ENCODE assay signal across 8 mouse cellular contexts in the genomic region with DNA sequence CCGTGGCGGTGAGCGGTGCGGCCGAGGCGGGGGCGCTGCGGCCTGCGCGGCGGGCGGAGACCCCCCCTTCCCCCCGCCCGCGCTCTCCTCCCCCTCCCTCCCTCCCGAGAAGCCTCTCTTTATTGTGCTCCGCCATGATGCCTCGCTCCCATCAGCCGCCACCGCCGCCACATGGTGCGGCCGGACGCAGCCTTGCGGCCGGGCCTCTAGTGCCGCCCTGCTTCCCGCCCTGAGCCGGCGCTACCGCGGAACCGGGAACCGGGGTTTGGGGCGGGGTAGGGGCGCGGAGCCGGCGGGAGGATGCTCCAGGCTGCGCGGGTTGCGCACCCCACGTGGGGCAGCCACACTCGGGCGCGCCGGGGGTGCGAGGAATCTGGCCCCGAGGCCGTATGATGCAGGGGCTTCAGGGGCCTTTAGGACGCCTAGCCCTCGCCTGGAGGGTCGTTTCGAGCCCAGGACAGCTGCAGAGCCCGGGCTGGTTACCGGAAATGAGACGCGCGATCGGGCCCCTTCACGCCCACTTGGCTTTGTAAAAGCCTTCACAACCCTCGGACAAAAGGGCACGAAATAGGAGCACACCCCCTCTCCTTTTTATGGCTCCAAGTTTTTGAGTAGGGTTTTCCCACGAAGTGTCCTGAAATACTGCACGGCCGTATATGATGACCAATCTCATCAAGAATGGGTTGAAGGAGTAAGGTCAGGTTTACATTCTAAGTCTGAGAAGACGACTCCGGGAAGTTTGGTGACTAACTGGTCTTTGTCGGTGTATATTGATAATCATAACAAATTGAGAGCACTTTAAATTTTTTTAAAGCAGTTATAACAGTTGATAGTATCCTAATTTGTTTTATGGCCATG. TPM values are rescaled to one million over a fixed set of nuclear protein-coding genes. Genes with fewer than 3 reads are reported as not detected.
DNase-seq lines count a peak whose midpoint lies in the region; ATAC-seq and TF ChIP-seq lines count a peak whose summit lies in the region.

No protein-coding gene starts in this region.

- peak overlapping the region; percentile 100 for H3K27ac ChIP-seq in embryonic facial prominence, embryonic 12.5 days
- H3K27ac ChIP-seq in macrophage: peak overlapping the region; percentile 17; the same call in 1 of the 2 replicates
- H3K27ac ChIP-seq in spleen, adult 2 months (ENCODE audit: insufficient read depth, low read length): peak overlapping the region; percentile 96

- TF ChIP-seq CTCF in spleen, adult 2 months (IDR thresholded peaks at IDR 0.05; ENCODE audit: extremely low read depth, insufficient read depth, insufficient read length, insufficient replicate concordance): no peak

- H3K4me3 ChIP-seq in embryonic facial prominence, embryonic 12.5 days: peak overlapping the region; percentile 100
- peak overlapping the region; percentile 61 for H3K4me3 ChIP-seq in macrophage (ENCODE audit: inconsistent target)
- H3K4me3 ChIP-seq in spleen, adult 2 months (ENCODE audit: extremely low read depth, insufficient read depth, insufficient read length): peak overlapping the region; percentile 96

- H3K9ac ChIP-seq in embryonic facial prominence, embryonic 12.5 days: peak overlapping the region; percentile 100

- peak overlapping the region; percentile 67 for H3K4me2 ChIP-seq in embryonic facial prominence, embryonic 12.5 days (replicated peaks)

- H3K9me3 ChIP-seq in embryonic facial prominence, embryonic 12.5 days: no peaks in the 10 kb centered on the region

- peaks cover 33% of the 10 kb centered on the region for H3K4me1 ChIP-seq in embryonic facial prominence, embryonic 12.5 days
- peaks cover 4% of the 10 kb centered on the region; the same call in 1 of the 2 replicates for H3K4me1 ChIP-seq in spleen, adult 2 months (ENCODE audit: control insufficient read depth, insufficient read depth, insufficient read length)

- under 1% methylated on average over 48 of the region's 69 CpGs for WGBS in embryonic facial prominence, embryonic 12.5 days
- under 1% methylated on average over 43 of the region's 69 CpGs for WGBS in macrophage (ENCODE audit: missing documents)
- under 1% methylated on average over 60 of the region's 69 CpGs for WGBS in spleen, adult 2 months

- H3K79me2 ChIP-seq in macrophage (ENCODE audit: inconsistent target): peaks cover 41% of the 10 kb centered on the region

- H3K27me3 ChIP-seq in embryonic facial prominence, embryonic 12.5 days: no peaks in the 10 kb centered on the region
- H3K27me3 ChIP-seq in spleen, adult 2 months (ENCODE audit: control insufficient read depth, insufficient read depth, low read length): no peaks in the 10 kb centered on the region

- ATAC-seq in embryonic facial prominence, embryonic 12.5 days (ENCODE audit: insufficient number of reproducible peaks, insufficient read depth, low FRiP score, low TSS enrichment): 0 out of 2 replicates have a peak, but pooled peaks have one; percentile 1

- TF ChIP-seq POLR2A in spleen, adult 2 months (IDR thresholded peaks at IDR 0.05; ENCODE audit: low read depth, low read length): no peak

- peak; percentile 79 for DNase-seq in CD4-positive helper T cell, adult 2 months (ENCODE audit: low read depth, low spot score)
- peak; percentile 75 for DNase-seq in R1 (ENCODE audit: low read depth, low spot score)
- DNase-seq in heart, postnatal 14 days: peak; percentile 43 to 54
- peak; percentile 34 to 56 for DNase-seq in layer of hippocampus, postnatal 14 days (ENCODE audit: low spot score in 2 of 2)
- DNase-seq in spleen, adult 2 months (ENCODE audit: low read depth in 1 of 2, low spot score in 2 of 2): peak in 1 of 2 experiments; percentile 47
- no peak for DNase-seq in c-Kit-positive CD71-positive TER-119-positive erythroid progenitor cells, embryonic 14.5 days (ENCODE audit: low spot score)

- H3K36me3 ChIP-seq in embryonic facial prominence, embryonic 12.5 days: peaks cover 23% of the 10 kb centered on the region
- H3K36me3 ChIP-seq in macrophage (ENCODE audit: inconsistent target): peaks cover 7% of the 10 kb centered on the region; the same call in 1 of the 2 replicates
- peaks cover 10% of the 10 kb centered on the region for H3K36me3 ChIP-seq in spleen, adult 2 months (ENCODE audit: control insufficient read depth, insufficient read depth, low read length)

- intact Hi-C loops in heart, postnatal 14 days (cut with DNase I): no loop called here

RNA-seq across cellular contexts. Expression of gene Set, which starts 10.1 kb away (rescaled TPM):
- 644 and 679 TPM in 2 replicates for polyA plus RNA-seq in embryonic facial prominence, embryonic 12.5 days (2016; fragmentation: Nextera tagmentation; extraction: Ambion mirVana)
- total RNA-seq in heart, postnatal 14 days (2021): 10 to 100 TPM; 93.9 to 97.0 TPM
- total RNA-seq in layer of hippocampus, postnatal 14 days (2021): 100 to 1,000 TPM; 185 to 190 TPM
- total RNA-seq in macrophage (2018; cell fraction: chromatin; rRNA removed): 10 to 100 TPM in 24 of 26 experiments, 1 to 10 TPM in 2; 8.1 to 78.0 (median 28.9) TPM
- 100 to 1,000 TPM; 135 to 243 (median 176) TPM for total RNA-seq in macrophage (2018; cell fraction: cytosol; rRNA removed)
- total RNA-seq in macrophage (2018; cell fraction: nucleus; rRNA removed): 100 to 1,000 TPM in 8 of 26 experiments, 10 to 100 TPM in 18; 38.7 to 206 (median 80.9) TPM
- 142 to 388 TPM (median 281 TPM) in 3 replicates for polyA plus RNA-seq in macrophage (2018)
- polyA plus RNA-seq in spleen, adult 2 months (2012; rRNA removed): 42.2 and 55.0 TPM in 2 replicates

RNA-seq across cellular contexts. Expression of gene Pkn3, which starts 10.2 kb away (rescaled TPM):
- polyA plus RNA-seq in embryonic facial prominence, embryonic 12.5 days (2016; fragmentation: Nextera tagmentation; extraction: Ambion mirVana): 9.3 and 11.6 TPM in 2 replicates
- total RNA-seq in heart, postnatal 14 days (2021): 10 to 100 TPM; 10.3 to 12.2 TPM
- total RNA-seq in layer of hippocampus, postnatal 14 days (2021): 1 to 10 TPM; 1.2 to 2.3 TPM
- total RNA-seq in macrophage (2018; cell fraction: chromatin; rRNA removed): 10 to 100 TPM in 4 of 26 experiments, 1 to 10 TPM in 22; 1.1 to 14.8 (median 6.9) TPM
- total RNA-seq in macrophage (2018; cell fraction: cytosol; rRNA removed): 1 to 10 TPM in 13 of 26 experiments, under 1 TPM in 13; 0.29 to 2.3 (median 1.0) TPM
- 10 to 100 TPM in 1 of 26 experiments, 1 to 10 TPM in 21, under 1 TPM in 4; 0.49 to 14.8 (median 1.9) TPM for total RNA-seq in macrophage (2018; cell fraction: nucleus; rRNA removed)
- 0.94 to 2.4 TPM (median 1.6 TPM) in 3 replicates for polyA plus RNA-seq in macrophage (2018)
- 4.6 and 4.9 TPM in 2 replicates for polyA plus RNA-seq in spleen, adult 2 months (2012; rRNA removed)

RNA-seq across cellular contexts. Expression of gene Wdr34, which starts 18.6 kb away (rescaled TPM):
- polyA plus RNA-seq in embryonic facial prominence, embryonic 12.5 days (2016; fragmentation: Nextera tagmentation; extraction: Ambion mirVana): 43.9 and 46.0 TPM in 2 replicates
- total RNA-seq in heart, postnatal 14 days (2021): 1 to 10 TPM; 7.2 TPM
- 10 to 100 TPM; 38.0 to 38.3 TPM for total RNA-seq in layer of hippocampus, postnatal 14 days (2021)
- total RNA-seq in macrophage (2018; cell fraction: chromatin; rRNA removed): 10 to 100 TPM in 9 of 26 experiments, 1 to 10 TPM in 15, under 1 TPM in 2; 0.41 to 15.1 (median 7.3) TPM
- total RNA-seq in macrophage (2018; cell fraction: cytosol; rRNA removed): 1 to 10 TPM; 3.9 to 8.3 (median 5.3) TPM
- total RNA-seq in macrophage (2018; cell fraction: nucleus; rRNA removed): 10 to 100 TPM in 2 of 26 experiments, 1 to 10 TPM in 23, under 1 TPM in 1; 0.75 to 12.7 (median 4.3) TPM
- 3.0 to 6.7 TPM (median 4.4 TPM) in 3 replicates for polyA plus RNA-seq in macrophage (2018)
- polyA plus RNA-seq in spleen, adult 2 months (2012; rRNA removed): 7.6 and 12.3 TPM in 2 replicates

RNA-seq across cellular contexts. Expression of gene Zdhhc12, which starts 26.2 kb away (rescaled TPM):
- 26.8 and 27.7 TPM in 2 replicates for polyA plus RNA-seq in embryonic facial prominence, embryonic 12.5 days (2016; fragmentation: Nextera tagmentation; extraction: Ambion mirVana)
- total RNA-seq in heart, postnatal 14 days (2021): 1 to 10 TPM; 5.2 to 5.6 TPM
- 10 to 100 TPM; 14.7 TPM for total RNA-seq in layer of hippocampus, postnatal 14 days (2021)
- 10 to 100 TPM in 12 of 26 experiments, 1 to 10 TPM in 14; 1.8 to 20.8 (median 9.3) TPM for total RNA-seq in macrophage (2018; cell fraction: chromatin; rRNA removed)
- 10 to 100 TPM; 10.0 to 28.7 (median 21.6) TPM for total RNA-seq in macrophage (2018; cell fraction: cytosol; rRNA removed)
- total RNA-seq in macrophage (2018; cell fraction: nucleus; rRNA removed): 10 to 100 TPM in 21 of 26 experiments, 1 to 10 TPM in 5; 6.8 to 33.9 (median 16.4) TPM
- 10.5 to 24.6 TPM (median 20.1 TPM) in 3 replicates for polyA plus RNA-seq in macrophage (2018)
- polyA plus RNA-seq in spleen, adult 2 months (2012; rRNA removed): 56.2 and 92.3 TPM in 2 replicates

RNA-seq across cellular contexts. Expression of gene Zer1, which starts 57.1 kb away (rescaled TPM):
- 11.6 and 12.2 TPM in 2 replicates for polyA plus RNA-seq in embryonic facial prominence, embryonic 12.5 days (2016; fragmentation: Nextera tagmentation; extraction: Ambion mirVana)
- total RNA-seq in heart, postnatal 14 days (2021): 10 to 100 TPM; 25.1 to 27.7 TPM
- total RNA-seq in layer of hippocampus, postnatal 14 days (2021): 100 to 1,000 TPM; 160 to 173 TPM
- 10 to 100 TPM in 20 of 26 experiments, 1 to 10 TPM in 6; 1.7 to 60.0 (median 27.9) TPM for total RNA-seq in macrophage (2018; cell fraction: chromatin; rRNA removed)
- total RNA-seq in macrophage (2018; cell fraction: cytosol; rRNA removed): 10 to 100 TPM in 6 of 26 experiments, 1 to 10 TPM in 20; 4.5 to 15.2 (median 7.5) TPM
- 10 to 100 TPM in 16 of 26 experiments, 1 to 10 TPM in 10; 3.2 to 46.3 (median 15.2) TPM for total RNA-seq in macrophage (2018; cell fraction: nucleus; rRNA removed)
- polyA plus RNA-seq in macrophage (2018): 5.5 to 11.1 TPM (median 6.9 TPM) in 3 replicates
- 59.0 and 78.3 TPM in 2 replicates for polyA plus RNA-seq in spleen, adult 2 months (2012; rRNA removed)

Comparison
In these comparisons a context has a peak if more than half of its experiments do, and no peak if none do; other contexts are left out.
1. H3K27ac ChIP-seq: peak in every context shown above with its lines; median percentile 100 in embryonic facial prominence, embryonic 12.5 days; 96 in spleen, adult 2 months; 17 in macrophage.